Comparison of ENCODE assay signal across 28 mouse cellular contexts in the genomic region with DNA sequence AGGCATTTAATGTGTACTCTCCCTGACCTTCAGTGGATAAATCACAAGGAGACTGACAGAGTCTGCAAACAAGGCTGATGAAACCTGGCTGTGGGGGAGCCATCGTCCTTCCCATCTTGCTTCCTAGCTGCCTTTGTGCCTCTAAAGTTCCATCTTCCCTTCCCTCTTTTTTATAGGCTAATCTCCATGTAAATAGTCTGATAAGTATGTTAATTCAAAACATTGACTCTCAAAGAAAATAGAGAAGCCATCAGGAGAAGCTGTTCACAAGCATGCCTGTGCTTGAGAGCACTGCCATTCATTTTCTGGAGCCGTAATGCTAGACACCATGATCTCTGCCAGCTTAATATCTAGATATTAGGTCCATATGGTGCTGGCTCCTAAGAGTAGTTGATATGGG. TPM values are rescaled to one million over a fixed set of nuclear protein-coding genes. Genes with fewer than 3 reads are reported as not detected.
DNase-seq lines count a peak whose midpoint lies in the region; ATAC-seq and TF ChIP-seq lines count a peak whose summit lies in the region.
"Had no signal": no experiment of that assay in that cellular context is flagged by ENCODE, and none has a peak within 500 bp of the region (broad histone marks: within the 10 kb centered on the region; RNA-seq: fewer than 3 reads in every experiment).

No protein-coding gene starts in this region.

- 47% methylated on average over 2 of the region's 2 CpGs for WGBS in kidney, embryonic 16.5 days

- no peaks in the 10 kb centered on the region for H3K36me3 ChIP-seq in kidney, embryonic 16.5 days (ENCODE audit: insufficient read depth, low read length)
- no peaks in the 10 kb centered on the region for H3K36me3 ChIP-seq in ES-E14 (ENCODE audit: control insufficient read depth, insufficient read depth, low read length, poor library complexity, severe bottlenecking)
- H3K36me3 ChIP-seq: forebrain, embryonic 10.5 days; heart, embryonic 10.5 days; heart, embryonic 13.5 days had no signal

- H3K9me3 ChIP-seq in kidney, embryonic 16.5 days (ENCODE audit: low read length) = no peaks in the 10 kb centered on the region
- H3K9me3 ChIP-seq in ES-E14 (ENCODE audit: control insufficient read depth, insufficient read depth, low read depth, low read length) = no peaks in the 10 kb centered on the region
- H3K9me3 ChIP-seq: forebrain, embryonic 10.5 days; forebrain, embryonic 13.5 days; heart, embryonic 10.5 days; heart, embryonic 13.5 days had no signal

- H3K9ac ChIP-seq in kidney, embryonic 16.5 days (replicated peaks; ENCODE audit: low read length) = no peak overlapping the region
- no peak overlapping the region for H3K9ac ChIP-seq in ES-E14 (ENCODE audit: insufficient read depth, low read depth, low read length, poor library complexity, severe bottlenecking)
- H3K9ac ChIP-seq: forebrain, embryonic 13.5 days; forebrain, postnatal 0 days; heart, embryonic 13.5 days; hindbrain, embryonic 14.5 days had no signal

- no peak for DNase-seq in kidney, postnatal 14 days
- DNase-seq in ES-E14 (ENCODE audit: low read depth, low spot score) = peak; percentile 56
- peak; percentile 87 for DNase-seq in ZHBTc4 (ENCODE audit: low read depth, low spot score)
- DNase-seq in embryo, embryonic 11.5 days (ENCODE audit: low read depth, low spot score) = peak; percentile 14
- DNase-seq in lung, postnatal 25 days (ENCODE audit: low spot score) = no peak
- no peak for DNase-seq in retina, embryonic 14.5 days (ENCODE audit: low spot score)
- no peak for DNase-seq in natural killer cell, adult 2 months (ENCODE audit: low spot score in 2 of 2)
- DNase-seq: adrenal gland, adult 2 months; adrenal gland, postnatal 14 days; cerebellum, adult 11 months; cerebellum, adult 2 months; cerebellum, adult 9-11 months; cerebellum, postnatal 25 days; forebrain, postnatal 0 days; gastrocnemius, adult 2 months; gastrocnemius, postnatal 14 days; heart, adult 18-20 months; heart, postnatal 14 days; heart, postnatal 4 days had no signal

- in situ Hi-C loops in ES-E14 (cut with MboI; ENCODE audit: low sequenced_read_pairs in 2 of 2, unreplicated experiment in 2 of 2) = no loop called here

- H3K4me1 ChIP-seq in kidney, embryonic 16.5 days (ENCODE audit: insufficient read depth, low read length) = 0 out of 2 replicates have a peak, but pooled peaks cover 4% of the 10 kb centered on the region
- peaks cover 0 to 2% of the 10 kb centered on the region in 2 experiments; a peak in 1 of 4 replicates for H3K4me1 ChIP-seq in ES-E14 (ENCODE audit: control insufficient read depth in 2 of 2, insufficient read depth in 2 of 2, low read length in 2 of 2, poor library complexity in 1 of 2)
- H3K4me1 ChIP-seq: forebrain, embryonic 10.5 days; forebrain, embryonic 13.5 days; heart, embryonic 10.5 days; heart, embryonic 13.5 days had no signal

- no peak overlapping the region for H3K4me3 ChIP-seq in kidney, embryonic 16.5 days (ENCODE audit: low read length)
- no peak overlapping the region for H3K4me3 ChIP-seq in ES-E14 (ENCODE audit: insufficient read depth in 1 of 2, low read depth in 1 of 2, low read length in 2 of 2, poor library complexity in 1 of 2, severe bottlenecking in 1 of 2)
- H3K4me3 ChIP-seq: forebrain, embryonic 10.5 days; forebrain, embryonic 13.5 days; gastrocnemius, adult 2 months; heart, embryonic 10.5 days; heart, embryonic 13.5 days had no signal

- H3K27me3 ChIP-seq in kidney, embryonic 16.5 days (ENCODE audit: insufficient read depth, low read length) = no peaks in the 10 kb centered on the region
- H3K27me3 ChIP-seq: forebrain, embryonic 13.5 days; heart, embryonic 13.5 days had no signal

- no peak overlapping the region for H3K4me2 ChIP-seq in kidney, embryonic 16.5 days (replicated peaks; ENCODE audit: low read depth, low read length)
- H3K4me2 ChIP-seq: forebrain, embryonic 13.5 days; heart, embryonic 13.5 days; hindbrain, embryonic 14.5 days had no signal

- H3K27ac ChIP-seq in kidney, embryonic 16.5 days (ENCODE audit: low read length) = no peak overlapping the region
- no peak overlapping the region for H3K27ac ChIP-seq in ES-E14 (ENCODE audit: insufficient read depth, low read depth, low read length, poor library complexity, severe bottlenecking)
- H3K27ac ChIP-seq: forebrain, embryonic 10.5 days; forebrain, embryonic 13.5 days; gastrocnemius, adult 2 months; heart, embryonic 10.5 days; heart, embryonic 13.5 days; hindbrain, embryonic 14.5 days had no signal

- ATAC-seq in kidney, embryonic 16.5 days (ENCODE audit: low FRiP score, low TSS enrichment) = 0 out of 2 replicates have a peak, but pooled peaks have one; percentile 51
- ATAC-seq: forebrain, embryonic 13.5 days; forebrain, postnatal 0 days; intestine, postnatal 0 days had no signal

TF ChIP-seq in ES-E14, 5 proteins besides CTCF, POLR2A, EP300 and RAD21:
- TF ChIP-seq ZNF384 (IDR thresholded peaks at IDR 0.05; ENCODE audit: low read depth, low read length) (0 out of 2 replicates have a peak, but pooled peaks have one; percentile 42), MAFK (IDR thresholded peaks at IDR 0.05; ENCODE audit: insufficient read depth, low read depth, low read length) (no peak)

RNA-seq across cellular contexts. Expression of a gene that starts 55.7 kb away (rescaled TPM):
- 62.7 and 68.5 TPM in 2 replicates for polyA plus RNA-seq in kidney, embryonic 16.5 days (2015; fragmentation: Nextera tagmentation; extraction: Ambion mirVana)
- total RNA-seq in ES-E14 (2012; rRNA removed) = 3.2 and 3.3 TPM in 2 replicates
- total RNA-seq: common myeloid progenitor, adult 5-6 weeks; MEL had no signal

Comparison
In these comparisons a context has a peak if more than half of its experiments do, and no peak if none do; other contexts are left out.
1. DNase-seq: peak in ES-E14 (single experiment), ZHBTc4 (single experiment) and embryo, embryonic 11.5 days (single experiment); none in kidney, postnatal 14 days (single experiment), lung, postnatal 25 days (single experiment), retina, embryonic 14.5 days (single experiment) and natural killer cell, adult 2 months (0 of 2).